Mouse (Mus musculus): ENCODE data around the gene 1110008P14Rik. TPM values are rescaled to one million over a fixed set of nuclear protein-coding genes. Genes with fewer than 3 reads are reported as not detected.

Gene 1110008P14Rik
- polyA plus RNA-seq, 1 experiment, result 338 TPM

- H3K27me3 ChIP-seq (ENCODE audit: control insufficient read depth, insufficient read depth, low read length), result no peaks in the 10 kb centered on the region
- peaks cover 2% of the 10 kb centered on the region; the same call in 1 of the 2 replicates for H3K4me1 ChIP-seq (ENCODE audit: control insufficient read depth, insufficient read depth, low read length)
- H3K27ac ChIP-seq (ENCODE audit: insufficient read depth, low read length), result peak overlapping the region; percentile 99
- 1% methylated on average over 24 of the region's 24 CpGs for WGBS
- DNase-seq, result peak; percentile 89 to 90
- peak overlapping the region; percentile 77 for H3K4me3 ChIP-seq (replicated peaks; ENCODE audit: insufficient read depth, low read depth, low read length)
- TF ChIP-seq CTCF (IDR thresholded peaks at IDR 0.05; ENCODE audit: borderline replicate concordance, insufficient read depth, low read depth, low read length), result peak; percentile 79
- TF ChIP-seq POLR2A (IDR thresholded peaks at IDR 0.05; ENCODE audit: borderline replicate concordance, insufficient read depth, low read length), result peak; percentile 74
These were observed 20.3 kb downstream of the 1110008P14Rik start for GRCm38 (mm10) chr2:32361437-32361836.

GRCm38 (mm10) chr2:32360741-32361140 is 21.0 kb downstream of the 1110008P14Rik start:
- TF ChIP-seq CTCF (IDR thresholded peaks at IDR 0.05; ENCODE audit: borderline replicate concordance, insufficient read depth, low read depth, low read length) (no peak), POLR2A (IDR thresholded peaks at IDR 0.05; ENCODE audit: borderline replicate concordance, insufficient read depth, low read length) (peak; percentile 48; the same call in 1 of the 2 replicates)
- 5% methylated on average over 14 of the region's 14 CpGs for WGBS
- Histone ChIP-seq H3K4me1 (ENCODE audit: control insufficient read depth, insufficient read depth, low read length) (peaks cover 2% of the 10 kb centered on the region; the same call in 1 of the 2 replicates), H3K4me3 (replicated peaks; ENCODE audit: insufficient read depth, low read depth, low read length) (peak overlapping the region; percentile 77), H3K27ac (ENCODE audit: insufficient read depth, low read length) (peak overlapping the region; percentile 22), H3K27me3 (ENCODE audit: control insufficient read depth, insufficient read depth, low read length) (no peaks in the 10 kb centered on the region)
- peak; percentile 88 to 89 for DNase-seq

GRCm38 (mm10) chr2:32358381-32358780 is 23.4 kb downstream of the 1110008P14Rik start:
- H3K4me3 ChIP-seq (replicated peaks; ENCODE audit: insufficient read depth, low read depth, low read length), result no peak overlapping the region
- no peak overlapping the region for H3K27ac ChIP-seq (ENCODE audit: insufficient read depth, low read length)
- TF ChIP-seq CTCF (IDR thresholded peaks at IDR 0.05; ENCODE audit: borderline replicate concordance, insufficient read depth, low read depth, low read length) (no peak), POLR2A (IDR thresholded peaks at IDR 0.05; ENCODE audit: borderline replicate concordance, insufficient read depth, low read length) (no peak)
- DNase-seq, result no peak
- no peaks in the 10 kb centered on the region for H3K27me3 ChIP-seq (ENCODE audit: control insufficient read depth, insufficient read depth, low read length)
- H3K4me1 ChIP-seq (ENCODE audit: control insufficient read depth, insufficient read depth, low read length), result no peaks in the 10 kb centered on the region
- 78% methylated on average over 10 of the region's 10 CpGs for WGBS

- no peak for TF ChIP-seq POLR2A (IDR thresholded peaks at IDR 0.05; ENCODE audit: borderline replicate concordance, insufficient read depth, low read length)
- TF ChIP-seq CTCF (IDR thresholded peaks at IDR 0.05; ENCODE audit: borderline replicate concordance, insufficient read depth, low read depth, low read length), result no peak
- WGBS, result 84% methylated on average over 3 of the region's 3 CpGs
- DNase-seq, result no peak
- H3K4me3 ChIP-seq (replicated peaks; ENCODE audit: insufficient read depth, low read depth, low read length), result no peak overlapping the region
- no peaks in the 10 kb centered on the region for H3K4me1 ChIP-seq (ENCODE audit: control insufficient read depth, insufficient read depth, low read length)
- H3K27ac ChIP-seq (ENCODE audit: insufficient read depth, low read length), result no peak overlapping the region
- H3K27me3 ChIP-seq (ENCODE audit: control insufficient read depth, insufficient read depth, low read length), result no peaks in the 10 kb centered on the region
These were observed 24.0 kb downstream of the 1110008P14Rik start for GRCm38 (mm10) chr2:32357710-32358109.

- H3K4me3 ChIP-seq (replicated peaks; ENCODE audit: insufficient read depth, low read depth, low read length), result no peak overlapping the region
- 80% methylated on average over 10 of the region's 10 CpGs for WGBS
- no peak for DNase-seq
- TF ChIP-seq CTCF (IDR thresholded peaks at IDR 0.05; ENCODE audit: borderline replicate concordance, insufficient read depth, low read depth, low read length) (no peak), POLR2A (IDR thresholded peaks at IDR 0.05; ENCODE audit: borderline replicate concordance, insufficient read depth, low read length) (no peak)
- H3K4me1 ChIP-seq (ENCODE audit: control insufficient read depth, insufficient read depth, low read length), result no peaks in the 10 kb centered on the region
- no peaks in the 10 kb centered on the region for H3K27me3 ChIP-seq (ENCODE audit: control insufficient read depth, insufficient read depth, low read length)
- H3K27ac ChIP-seq (ENCODE audit: insufficient read depth, low read length), result no peak overlapping the region
These were observed 25.5 kb downstream of the 1110008P14Rik start for GRCm38 (mm10) chr2:32356216-32356615.

GRCm38 (mm10) chr2:32354336-32354895 is 27.3 kb downstream of the 1110008P14Rik start:
- 89% methylated on average over 3 of the region's 3 CpGs for WGBS
- TF ChIP-seq POLR2A (IDR thresholded peaks at IDR 0.05; ENCODE audit: borderline replicate concordance, insufficient read depth, low read length) (no peak), CTCF (IDR thresholded peaks at IDR 0.05; ENCODE audit: borderline replicate concordance, insufficient read depth, low read depth, low read length) (no peak)
- H3K4me1 ChIP-seq (ENCODE audit: control insufficient read depth, insufficient read depth, low read length), result peaks cover 7% of the 10 kb centered on the region
- peak in 1 of 2 experiments; percentile 13 for DNase-seq
- no peak overlapping the region for H3K4me3 ChIP-seq (replicated peaks; ENCODE audit: insufficient read depth, low read depth, low read length)
- H3K27ac ChIP-seq (ENCODE audit: insufficient read depth, low read length), result no peak overlapping the region
- no peaks in the 10 kb centered on the region for H3K27me3 ChIP-seq (ENCODE audit: control insufficient read depth, insufficient read depth, low read length)

- peaks cover 13% of the 10 kb centered on the region for H3K4me1 ChIP-seq (ENCODE audit: control insufficient read depth, insufficient read depth, low read length)
- H3K27me3 ChIP-seq (ENCODE audit: control insufficient read depth, insufficient read depth, low read length), result no peaks in the 10 kb centered on the region
- H3K27ac ChIP-seq (ENCODE audit: insufficient read depth, low read length), result no peak overlapping the region
- TF ChIP-seq CTCF (IDR thresholded peaks at IDR 0.05; ENCODE audit: borderline replicate concordance, insufficient read depth, low read depth, low read length) (no peak), POLR2A (IDR thresholded peaks at IDR 0.05; ENCODE audit: borderline replicate concordance, insufficient read depth, low read length) (no peak)
- peak in 1 of 2 experiments; percentile 26 for DNase-seq
- WGBS, result 78% methylated on average over 6 of the region's 6 CpGs
- no peak overlapping the region for H3K4me3 ChIP-seq (replicated peaks; ENCODE audit: insufficient read depth, low read depth, low read length)
These were observed 27.9 kb downstream of the 1110008P14Rik start for GRCm38 (mm10) chr2:32353836-32354235.

DNA sequence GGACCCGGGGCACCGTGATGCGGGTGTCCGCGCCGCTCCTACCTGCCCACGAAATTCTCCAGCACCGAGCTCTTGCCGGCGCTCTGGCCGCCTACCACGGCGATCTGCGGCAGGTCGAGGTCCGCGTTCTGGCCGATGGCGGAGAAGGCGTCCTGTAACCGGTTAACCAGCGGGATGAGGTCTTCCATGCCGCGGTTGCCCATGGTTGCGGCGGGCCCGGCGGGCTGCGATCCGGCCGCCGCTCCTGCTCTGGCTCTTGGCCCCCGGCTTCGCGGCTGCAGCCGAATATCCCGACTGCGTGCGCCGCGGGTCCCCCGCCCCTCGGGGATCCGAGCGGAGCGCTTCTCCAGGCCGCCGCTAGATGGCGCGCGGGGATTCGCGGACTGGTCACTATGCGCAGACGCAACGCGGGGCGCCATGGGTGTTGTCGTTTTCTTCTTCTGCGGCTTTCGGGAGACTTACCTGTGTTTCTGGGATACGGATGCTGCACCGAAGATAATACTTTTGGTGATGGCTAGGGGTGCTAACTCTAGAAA is 28.7 kb downstream of the 1110008P14Rik start, which contains the start of gene Dnm1:
Dnm1 (minus strand) TSS at position 332 of the 536 bp plus-strand sequence.
- Histone ChIP-seq H3K27ac (ENCODE audit: insufficient read depth, low read length) (peak within 1 kb of the TSS; percentile 100), H3K4me3 (replicated peaks; ENCODE audit: insufficient read depth, low read depth, low read length) (peak within 1 kb of the TSS; percentile 99), H3K27me3 (ENCODE audit: control insufficient read depth, insufficient read depth, low read length) (no peaks in the 10 kb centered on the region), H3K4me1 (ENCODE audit: control insufficient read depth, insufficient read depth, low read length) (peaks cover 20% of the 10 kb centered on the region)
- peak; percentile 88 for TF ChIP-seq POLR2A (IDR thresholded peaks at IDR 0.05; ENCODE audit: borderline replicate concordance, insufficient read depth, low read length)
- peak; percentile 78 for TF ChIP-seq CTCF (IDR thresholded peaks at IDR 0.05; ENCODE audit: borderline replicate concordance, insufficient read depth, low read depth, low read length)
- peak; percentile 97 to 99 for DNase-seq
- WGBS, result under 1% methylated on average over 63 of the region's 63 CpGs

All from cerebellum, adult 2 months (tissue).